Mouse (Mus musculus) limb, embryonic 12.5 days (tissue): ENCODE measurements around the gene Cct8l1. TPM values are rescaled to one million over a fixed set of nuclear protein-coding genes. Genes with fewer than 3 reads are reported as not detected.

Experiments used
- ATAC-seq: fragments of 200-750 bp; cut with Nextera tagmentation; 2 replicates; pipeline ENCODE4 v1.8.0; 2017; ENCODE audit warnings: low read depth, moderate TSS enrichment; ENCODE audit not compliant: insufficient number of reproducible peaks, insufficient read depth, low FRiP score, low TSS enrichment
- H3K27ac ChIP-seq: fragments of 300-500 bp; sonication (generic); 2 replicates; pipeline ENCODE4 v1.5.1; 2016; ENCODE audit warnings: mild to moderate bottlenecking, moderate library complexity
- H3K27me3 ChIP-seq: fragments of 300-500 bp; sonication (generic); 2 replicates; pipeline ENCODE4 v1.6.1; 2016; ENCODE audit warnings: mild to moderate bottlenecking, moderate library complexity
- H3K36me3 ChIP-seq: fragments of 300-500 bp; sonication (generic); 2 replicates; pipeline ENCODE4 v1.6.1; 2016; ENCODE audit warnings: mild to moderate bottlenecking, moderate library complexity
- H3K4me1 ChIP-seq: fragments of 300-500 bp; sonication (generic); replicated peaks from 2 replicates; pipeline ENCODE4 v1.6.1; 2016
- H3K4me2 ChIP-seq: fragments of 300-500 bp; sonication (generic); 2 replicates; pipeline ENCODE4 v1.6.1; 2016; ENCODE audit warnings: mild to moderate bottlenecking, moderate library complexity
- H3K4me3 ChIP-seq: fragments of 300-500 bp; sonication (generic); replicated peaks from 2 replicates; pipeline ENCODE4 v1.5.1; 2016; ENCODE audit warnings: mild to moderate bottlenecking
- H3K9ac ChIP-seq: fragments of 300-500 bp; sonication (generic); replicated peaks from 2 replicates; pipeline ENCODE4 v1.6.1; 2016; ENCODE audit warnings: mild to moderate bottlenecking, moderate library complexity
- H3K9me3 ChIP-seq: fragments of 300-500 bp; sonication (generic); 2 replicates; pipeline ENCODE4 v1.6.1; 2016; ENCODE audit warnings: mild to moderate bottlenecking, moderate library complexity
- WGBS: fragments of 180-500 bp; shearing (Covaris S2); methylation state at CpG from one replicate; pipeline ENCODE4 v1.1.7; 2016; 5-methylcytosine and 5-hydroxymethylcytosine counted together
- polyA plus RNA-seq: library from polyadenylated mRNA; unstranded; fragments of >200 nt; fragmentation: Nextera tagmentation; extraction: Ambion mirVana; gene quantifications from 2 replicates; pipeline ENCODE4 v1.2.1, GENCODE M21; 2016

The Cct8l1 gene
- polyA plus RNA-seq, 1 experiment from 2014 or later = not detected

- 97% methylated on average over 2 of the region's 2 CpGs for WGBS
- Histone ChIP-seq H3K36me3 (no peaks in the 10 kb centered on the region), H3K4me1 (no peaks in the 10 kb centered on the region), H3K27ac (no peak overlapping the region), H3K4me2 (no peak overlapping the region), H3K27me3 (no peaks in the 10 kb centered on the region), H3K4me3 (no peak overlapping the region), H3K9ac (no peak overlapping the region), H3K9me3 (peaks cover 7% of the 10 kb centered on the region; the same call in 1 of the 2 replicates)
- no peak for ATAC-seq
Observed at GRCm38 (mm10) chr5:25546912-25547311, 31.0 kb downstream of the Cct8l1 start.

- Histone ChIP-seq H3K27ac (no peak overlapping the region), H3K4me1 (no peaks in the 10 kb centered on the region), H3K27me3 (no peaks in the 10 kb centered on the region), H3K9me3 (peaks cover 7% of the 10 kb centered on the region; the same call in 1 of the 2 replicates), H3K9ac (no peak overlapping the region), H3K4me3 (no peak overlapping the region), H3K4me2 (no peak overlapping the region), H3K36me3 (no peaks in the 10 kb centered on the region)
- no peak for ATAC-seq
- WGBS = 82% methylated on average over 1 of the region's 1 CpGs
Observed at GRCm38 (mm10) chr5:25550912-25551311, 35.0 kb downstream of the Cct8l1 start.

DNA sequence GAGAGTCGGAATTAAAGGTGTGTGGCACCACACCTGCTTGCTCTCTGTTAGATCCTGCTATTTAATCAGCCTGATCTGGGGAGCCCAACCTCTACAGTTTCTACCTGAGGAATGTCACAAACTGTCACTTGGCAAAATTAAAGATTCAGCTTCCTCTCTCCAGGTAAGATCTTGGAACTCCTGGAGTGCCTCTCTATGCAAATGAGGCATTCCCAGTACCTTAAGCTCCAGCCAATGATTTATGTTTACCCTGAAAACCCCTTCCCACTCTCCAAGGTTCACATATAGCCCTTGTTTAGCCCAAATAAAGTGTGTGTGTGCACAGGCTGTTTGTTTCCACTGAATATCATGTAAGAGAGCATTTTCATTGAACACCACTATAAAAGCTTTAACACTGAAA, 38.3 kb downstream of the Cct8l1 start:
- Histone ChIP-seq H3K36me3 (no peaks in the 10 kb centered on the region), H3K4me1 (no peaks in the 10 kb centered on the region), H3K4me2 (no peak overlapping the region), H3K9me3 (no peaks in the 10 kb centered on the region), H3K9ac (no peak overlapping the region), H3K27ac (no peak overlapping the region), H3K27me3 (no peaks in the 10 kb centered on the region), H3K4me3 (no peak overlapping the region)
- WGBS = 81% methylated on average over 1 of the region's 1 CpGs
- no peak for ATAC-seq

GRCm38 (mm10) chr5:25554689-25555088, 38.8 kb downstream of the Cct8l1 start:
- H3K9ac ChIP-seq = no peak overlapping the region
- H3K27me3 ChIP-seq = no peaks in the 10 kb centered on the region
- no peaks in the 10 kb centered on the region for H3K36me3 ChIP-seq
- WGBS = 63% methylated on average over 1 of the region's 1 CpGs
- ATAC-seq = no peak
- no peaks in the 10 kb centered on the region for H3K4me1 ChIP-seq
- H3K9me3 ChIP-seq = no peaks in the 10 kb centered on the region
- no peak overlapping the region for H3K27ac ChIP-seq
- H3K4me3 ChIP-seq = no peak overlapping the region
- no peak overlapping the region for H3K4me2 ChIP-seq

- H3K4me3 ChIP-seq = no peak overlapping the region
- H3K27me3 ChIP-seq = no peaks in the 10 kb centered on the region
- WGBS = 89% methylated on average over 5 of the region's 5 CpGs
- H3K4me1 ChIP-seq = no peaks in the 10 kb centered on the region
- H3K36me3 ChIP-seq = no peaks in the 10 kb centered on the region
- H3K4me2 ChIP-seq = no peak overlapping the region
- no peak for ATAC-seq
- H3K9me3 ChIP-seq = no peaks in the 10 kb centered on the region
- H3K27ac ChIP-seq = no peak overlapping the region
- H3K9ac ChIP-seq = no peak overlapping the region
Observed at GRCm38 (mm10) chr5:25555684-25556083, 39.8 kb downstream of the Cct8l1 start.

DNA sequence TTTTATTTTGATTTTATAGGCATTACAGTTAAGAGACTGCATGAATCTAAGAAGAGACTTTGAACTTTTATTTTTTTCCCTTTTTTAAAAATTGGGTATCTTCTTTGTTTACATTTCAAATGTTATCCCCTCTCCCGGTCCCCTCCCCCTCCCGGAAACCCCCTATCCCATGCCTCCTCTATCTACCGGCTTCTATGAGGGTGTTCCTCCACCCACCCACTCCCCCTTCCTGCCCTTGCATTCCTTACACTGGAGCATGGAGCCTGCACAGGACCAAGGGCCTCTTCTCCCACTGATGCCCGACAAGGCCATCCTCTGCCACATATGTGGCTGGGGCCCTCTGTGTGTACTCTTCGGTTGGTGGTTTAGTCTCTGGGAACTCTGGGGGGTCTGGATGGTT, 40.5 kb downstream of the Cct8l1 start:
- Histone ChIP-seq H3K4me2 (no peak overlapping the region), H3K4me3 (no peak overlapping the region), H3K9ac (no peak overlapping the region), H3K27ac (no peak overlapping the region), H3K27me3 (no peaks in the 10 kb centered on the region), H3K4me1 (no peaks in the 10 kb centered on the region), H3K36me3 (no peaks in the 10 kb centered on the region), H3K9me3 (no peaks in the 10 kb centered on the region)
- ATAC-seq = no peak
- 84% methylated on average over 5 of the region's 5 CpGs for WGBS

Other genes starting within 250 kb of the Cct8l1 start
- gene Kmt2c, start 17.3 kb upstream of the Cct8l1 start, polyA plus RNA-seq = 16.8 and 16.9 TPM in 2 replicates
- 14.5 and 14.9 TPM in 2 replicates for gene Xrcc2, start 189.8 kb downstream of the Cct8l1 start, polyA plus RNA-seq
- gene Actr3b, start 243.9 kb downstream of the Cct8l1 start, polyA plus RNA-seq = 2.7 and 3.6 TPM in 2 replicates